Mouse (Mus musculus) frontal cortex, adult 2 months (tissue): ENCODE measurements around the gene Prkacb. TPM values are rescaled to one million over a fixed set of nuclear protein-coding genes. Genes with fewer than 3 reads are reported as not detected.
A peak's percentile ranks its signal among the peaks of the same experiment; 100 is the strongest.

Experiments
- DNase-seq, 2 experiments: peaks; one replicate each; pipeline ENCODE4 v3.0.0; 2022; ENCODE audit warnings: low spot score in 1 of 2; ENCODE audit errors: extremely low spot score in 1 of 2
- polyA plus RNA-seq: library from polyadenylated mRNA; depleted of rRNA; stranded (reverse); fragments of >200 nt; gene quantifications from 2 replicates; pipeline ENCODE4 v1.2.3, GENCODE M21; 2012; rRNA removed

The Prkacb gene
- 193 and 194 TPM in 2 replicates for polyA plus RNA-seq

DNA sequence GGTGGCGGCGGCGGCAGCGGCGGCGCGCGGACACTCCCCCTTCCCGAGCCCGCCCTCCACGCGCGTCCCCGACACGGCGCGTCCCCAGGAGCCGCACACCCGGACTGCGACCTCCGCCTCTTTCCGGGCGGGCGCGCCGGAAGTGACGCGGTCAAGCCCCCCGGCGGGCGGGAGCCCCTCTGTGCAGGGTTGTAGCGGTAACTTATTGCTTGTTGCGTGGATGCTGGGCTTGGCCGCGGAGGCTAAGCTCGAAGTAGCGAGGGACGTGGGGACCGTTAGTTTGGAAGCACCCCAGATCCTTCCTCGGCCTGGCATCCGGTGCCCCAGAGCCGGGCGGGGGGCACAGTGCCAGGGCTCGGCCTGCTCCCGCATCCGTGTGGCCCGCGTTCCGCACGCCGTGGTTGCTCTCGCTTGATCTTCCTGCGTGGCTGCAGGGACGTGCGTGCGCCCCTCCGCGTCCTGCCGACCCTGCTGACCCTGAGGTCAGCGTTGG, at the start of gene Prkacb:
TSS of gene Prkacb (minus strand) at position 90 of the 493 bp plus-strand sequence.
- DNase-seq = peak; percentile 67 to 91

DNA sequence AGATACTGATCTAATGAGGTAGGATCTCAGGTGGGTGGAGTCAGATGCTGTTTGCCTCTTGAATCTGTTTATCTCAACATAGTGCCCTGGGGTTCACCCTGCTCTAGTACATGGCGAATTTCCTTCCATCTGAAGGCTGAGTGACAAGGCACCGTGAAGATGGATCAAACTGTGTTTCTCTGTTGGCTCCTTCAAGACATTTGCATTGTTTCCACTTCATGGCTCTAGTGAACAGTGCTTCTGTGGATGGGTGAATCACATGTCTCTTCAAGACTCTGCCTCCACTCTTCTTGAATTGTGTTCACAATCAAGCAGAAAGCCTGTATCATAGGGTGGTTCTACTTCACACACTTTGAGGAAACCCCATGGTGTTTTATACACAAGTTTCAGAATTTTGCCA, 47.5 kb upstream of the Prkacb start:
- no peak for DNase-seq

DNA sequence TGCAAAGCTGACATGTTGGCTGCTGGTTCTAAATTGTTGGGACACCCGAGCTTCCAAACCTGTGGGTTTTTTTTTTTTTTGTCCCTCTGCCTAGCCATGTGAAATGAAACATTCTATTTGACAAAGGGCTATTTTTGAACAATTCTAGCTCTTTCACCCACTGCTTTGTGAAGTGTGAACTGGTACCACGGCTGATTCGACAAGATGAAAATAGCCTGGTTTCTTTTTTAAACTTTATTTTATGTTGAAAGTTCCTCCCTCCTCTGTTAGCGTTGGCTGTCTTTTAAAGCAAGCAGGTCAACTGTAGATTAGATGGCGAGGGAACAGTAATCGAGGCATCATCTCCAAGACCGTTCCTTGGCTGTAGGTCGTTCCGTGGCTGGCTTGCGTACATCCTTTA, 44.6 kb upstream of the Prkacb start:
- peak; percentile 33 to 48 for DNase-seq

DNA sequence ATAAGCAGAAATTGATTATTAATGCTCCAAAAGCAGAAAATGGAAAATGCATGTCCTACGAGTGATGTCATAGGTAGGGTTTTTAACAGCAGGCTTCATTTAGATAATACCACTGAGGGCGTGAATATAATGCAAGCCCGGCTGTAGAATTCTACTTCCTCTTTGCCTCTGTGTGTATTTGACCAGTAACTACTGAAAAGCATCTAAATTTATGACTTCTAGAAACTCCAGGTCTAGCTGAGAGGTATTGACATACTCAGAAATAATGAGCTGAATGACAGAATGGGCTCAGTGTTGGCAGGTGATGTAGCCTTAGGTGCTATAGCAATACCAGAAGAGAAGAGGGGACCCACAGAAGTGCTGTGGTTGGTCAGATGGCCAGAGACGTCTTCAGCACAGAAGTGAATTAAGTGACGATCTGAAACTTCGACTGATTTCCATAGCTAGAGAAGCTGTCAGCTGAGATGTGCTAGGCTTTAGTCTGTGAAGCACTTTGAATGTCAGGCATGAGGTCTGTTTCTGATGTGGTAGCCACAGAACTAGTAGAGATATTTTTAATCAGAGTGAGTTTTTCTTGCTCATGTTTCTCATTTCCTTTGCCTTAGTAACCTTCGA, 41.8 kb upstream of the Prkacb start:
- no peak for DNase-seq

DNA sequence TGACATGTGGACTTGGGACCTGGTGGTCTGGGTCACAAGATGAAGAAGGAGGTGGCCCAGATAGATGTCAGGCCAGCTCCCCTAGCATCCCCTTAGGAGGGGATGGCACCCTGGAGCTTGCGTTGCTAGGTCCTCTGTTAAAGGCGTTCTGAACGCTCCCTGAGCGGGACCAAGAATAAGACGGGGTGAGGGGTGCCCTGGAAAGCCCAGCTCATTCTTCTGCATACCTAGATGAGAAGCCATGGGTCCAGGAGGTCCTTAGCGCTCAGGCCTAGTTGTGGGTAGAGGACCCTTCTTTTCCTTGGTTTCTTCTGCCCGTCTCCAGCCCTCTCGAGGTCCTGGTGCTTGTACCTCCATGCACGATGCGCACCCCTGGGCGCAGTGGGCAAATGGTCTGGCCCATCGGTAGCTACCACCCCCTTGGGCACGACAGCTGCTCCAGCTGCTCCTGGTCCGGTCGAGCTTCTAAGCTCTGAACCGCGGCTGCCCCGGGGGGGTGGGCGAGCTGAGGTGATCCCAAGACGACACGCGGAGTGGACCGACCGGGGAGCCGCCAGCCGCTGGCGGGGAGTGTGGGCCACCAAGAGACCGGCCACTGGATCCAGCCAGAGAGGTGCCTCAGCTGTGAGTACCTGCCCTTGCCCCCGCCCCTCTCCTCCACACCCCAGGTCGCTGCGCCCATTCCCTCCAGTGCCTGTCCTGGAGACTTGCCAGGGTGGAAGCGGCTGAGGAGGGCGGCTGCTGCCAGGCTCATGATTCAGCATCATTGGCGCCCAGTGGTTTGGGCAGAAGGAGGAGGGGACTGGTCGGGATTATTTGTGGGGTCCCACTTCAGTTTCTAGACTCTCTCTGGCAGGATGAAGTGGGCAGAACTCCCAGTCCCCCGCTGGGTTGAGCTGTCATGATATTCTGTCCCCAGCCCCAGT, 39.4 kb upstream of the Prkacb start, which contains the start of gene Ttll7:
TSS of gene Ttll7 (plus strand) at position 402 of the 926 bp plus-strand sequence.
- peak; percentile 74 to 93 for DNase-seq

DNA sequence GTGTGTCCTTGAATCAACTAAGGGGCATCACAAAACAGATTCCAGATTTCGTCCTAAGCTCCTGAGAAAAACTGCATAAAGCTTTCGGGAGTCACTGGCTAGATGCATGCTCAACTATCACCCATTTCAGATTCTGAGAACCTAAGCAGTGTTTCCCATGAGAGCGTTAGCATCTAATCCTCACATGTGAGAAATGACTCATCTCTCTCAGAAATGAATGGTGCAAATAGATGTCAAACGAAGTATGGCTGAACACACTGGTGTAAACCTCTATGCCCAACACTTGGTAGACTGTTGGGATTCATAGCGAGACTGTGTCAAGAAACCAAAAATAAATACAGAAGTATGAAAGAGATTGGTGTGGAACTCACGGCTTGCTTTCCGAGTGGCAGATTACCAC, 36.6 kb upstream of the Prkacb start:
- no peak for DNase-seq

DNA sequence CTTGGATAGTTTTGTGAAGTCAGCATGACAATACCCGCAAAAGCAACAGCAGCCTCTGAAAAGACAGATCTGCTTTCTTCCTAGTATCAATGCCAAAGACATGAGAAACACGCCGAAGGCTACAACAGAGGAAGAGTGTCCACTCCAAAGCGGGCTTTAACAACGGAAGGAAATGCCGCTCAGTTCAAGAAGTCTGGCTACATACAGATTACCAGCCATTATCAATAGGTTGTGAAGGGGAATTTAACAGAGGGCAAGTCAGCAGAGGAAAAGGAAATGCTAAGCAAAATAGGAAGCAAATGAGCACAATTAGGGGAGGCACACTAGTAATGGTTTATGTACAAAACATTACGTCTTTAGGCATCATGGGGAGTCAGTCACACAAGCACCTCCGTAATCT, 35.3 kb upstream of the Prkacb start:
- DNase-seq = no peak

DNA sequence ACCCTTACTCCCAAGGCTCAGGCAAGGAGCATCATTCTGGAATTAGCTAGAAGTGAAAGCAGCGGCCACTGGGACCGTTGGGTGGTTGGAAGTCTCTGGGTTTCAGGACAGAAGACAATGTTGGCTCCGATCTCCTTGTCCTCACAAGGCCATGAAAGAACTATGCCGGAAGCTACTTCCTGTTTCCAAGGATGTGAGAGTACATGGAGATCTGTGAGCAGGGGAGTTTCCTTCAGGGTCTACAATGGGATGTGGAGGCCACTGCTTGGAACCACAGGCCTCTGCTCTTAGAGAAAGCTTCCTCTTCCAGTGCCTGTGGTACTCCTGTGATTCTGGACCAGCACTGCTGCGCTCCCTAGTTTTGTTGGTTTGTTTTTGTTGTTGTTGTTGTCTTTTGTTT, 33.4 kb upstream of the Prkacb start:
- DNase-seq = no peak

DNA sequence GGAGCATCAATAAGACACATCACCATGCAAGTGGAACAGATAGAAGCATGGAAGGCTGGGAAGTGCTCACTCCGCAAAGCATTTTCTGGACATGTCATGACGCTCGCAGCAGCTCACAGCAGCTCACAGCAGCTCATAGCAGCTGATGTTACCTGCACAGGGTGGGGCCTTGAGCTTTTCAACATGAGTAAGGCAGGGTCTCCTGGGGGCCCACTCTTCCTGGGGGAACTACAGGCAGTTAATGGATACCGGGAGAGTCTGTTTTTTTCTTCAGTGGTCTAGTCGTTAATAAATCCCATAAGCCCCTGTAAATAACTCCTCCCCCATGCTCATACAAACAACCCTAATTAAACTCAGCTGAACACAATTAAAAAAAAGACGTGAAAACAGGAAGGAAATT, 30.7 kb upstream of the Prkacb start:
- no peak for DNase-seq

DNA sequence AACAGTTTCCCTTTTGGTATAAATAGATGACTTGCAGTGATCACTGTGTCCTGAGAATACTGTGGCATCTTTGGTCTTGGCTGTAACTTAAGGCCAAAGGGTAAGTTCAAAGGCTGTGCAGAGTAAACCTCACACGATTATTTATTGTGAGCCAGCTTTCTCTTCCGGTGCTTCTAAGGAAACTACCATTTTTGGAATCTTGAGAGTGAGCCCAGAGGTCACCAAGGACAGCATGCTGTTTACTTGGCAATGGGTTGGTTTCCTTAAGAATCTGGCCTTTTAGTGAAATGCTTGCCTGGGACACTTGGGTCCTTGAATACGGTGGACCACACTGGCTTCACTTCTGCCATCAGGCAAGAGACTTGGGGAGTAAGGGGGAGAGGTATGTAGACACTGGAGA, 30.0 kb upstream of the Prkacb start:
- DNase-seq = no peak

DNA sequence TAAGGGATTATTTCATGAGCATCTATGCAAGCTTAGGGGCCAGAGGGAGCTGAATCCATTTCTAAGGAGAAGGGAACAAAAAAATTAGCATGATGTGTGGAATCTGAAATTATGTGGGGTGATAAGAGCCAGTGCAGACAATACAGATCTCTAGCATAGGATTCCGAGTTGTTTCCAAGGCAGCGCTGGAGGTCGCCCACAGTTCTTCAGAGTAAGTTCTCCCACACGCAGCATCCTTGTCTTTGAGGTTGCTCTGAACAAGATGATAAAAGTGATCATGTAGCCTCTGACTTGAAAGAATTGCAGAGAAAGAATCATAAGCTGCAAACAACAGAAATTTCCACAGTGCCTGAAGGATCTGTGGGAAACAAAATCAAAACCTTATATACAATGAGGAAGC, 7.9 kb upstream of the Prkacb start:
- DNase-seq = peak in 1 of 2 experiments; percentile 16

DNA sequence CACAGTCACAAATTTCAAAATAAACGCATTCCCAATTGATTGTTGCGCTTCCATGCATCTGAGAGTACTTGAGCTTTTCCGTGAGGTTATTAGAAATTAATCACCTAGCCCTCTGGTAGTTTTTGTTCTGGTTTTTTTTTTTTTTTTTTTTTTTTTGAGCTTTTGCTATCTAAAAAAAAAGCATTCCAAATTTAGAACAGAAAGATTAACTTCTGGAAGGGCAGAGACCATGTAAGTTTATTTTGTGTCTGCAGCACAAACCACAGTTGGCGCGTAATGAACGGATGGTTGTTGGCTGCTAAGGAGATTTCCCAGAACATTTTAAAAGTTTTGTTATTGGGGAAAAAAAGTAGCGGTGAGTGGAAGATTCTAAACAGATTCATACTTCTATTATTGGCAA, 834 bp upstream of the Prkacb start:
- no peak for DNase-seq

DNA sequence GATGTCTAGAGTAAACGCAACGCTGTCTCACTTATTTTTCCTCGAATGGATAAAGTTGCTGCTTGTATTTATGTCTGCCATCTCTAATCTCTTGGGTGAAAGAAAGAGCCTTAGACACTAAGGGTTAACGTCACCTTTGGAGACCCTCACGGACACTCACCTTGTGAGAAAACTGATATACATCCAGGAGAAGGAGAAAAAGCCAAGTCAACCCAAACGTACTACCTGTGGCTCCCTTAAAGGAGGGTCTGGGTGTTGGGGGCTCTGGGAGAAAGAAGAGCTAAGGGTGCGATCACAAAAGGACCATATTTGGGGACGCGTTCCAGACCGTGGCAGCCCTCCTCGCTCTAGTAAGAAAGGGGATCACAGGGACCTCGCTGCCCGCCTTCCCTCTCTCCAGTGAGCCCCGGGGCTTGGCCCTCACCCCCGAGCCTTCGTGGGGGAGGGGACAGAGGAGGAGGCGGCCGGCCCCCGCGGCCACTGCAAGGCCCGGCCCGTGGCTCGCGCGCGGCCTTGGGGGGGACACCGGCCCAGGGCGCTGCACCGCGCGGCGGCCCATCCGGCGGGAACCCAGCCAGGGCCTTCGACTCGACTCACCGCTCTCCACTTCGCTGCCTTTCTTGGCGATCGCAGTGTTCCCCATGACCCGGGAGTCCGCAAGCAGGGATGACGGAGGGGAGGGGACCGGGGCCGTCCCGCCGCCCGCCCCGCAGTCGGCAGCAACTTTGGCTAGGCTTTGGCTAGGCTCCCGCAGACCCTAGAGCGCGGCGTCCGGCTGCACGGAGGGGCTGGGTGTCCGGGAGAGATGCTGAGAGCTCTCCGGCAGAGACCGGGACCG, 530 bp downstream of the Prkacb start:
- DNase-seq = peak in 1 of 2 experiments; percentile 14

DNA sequence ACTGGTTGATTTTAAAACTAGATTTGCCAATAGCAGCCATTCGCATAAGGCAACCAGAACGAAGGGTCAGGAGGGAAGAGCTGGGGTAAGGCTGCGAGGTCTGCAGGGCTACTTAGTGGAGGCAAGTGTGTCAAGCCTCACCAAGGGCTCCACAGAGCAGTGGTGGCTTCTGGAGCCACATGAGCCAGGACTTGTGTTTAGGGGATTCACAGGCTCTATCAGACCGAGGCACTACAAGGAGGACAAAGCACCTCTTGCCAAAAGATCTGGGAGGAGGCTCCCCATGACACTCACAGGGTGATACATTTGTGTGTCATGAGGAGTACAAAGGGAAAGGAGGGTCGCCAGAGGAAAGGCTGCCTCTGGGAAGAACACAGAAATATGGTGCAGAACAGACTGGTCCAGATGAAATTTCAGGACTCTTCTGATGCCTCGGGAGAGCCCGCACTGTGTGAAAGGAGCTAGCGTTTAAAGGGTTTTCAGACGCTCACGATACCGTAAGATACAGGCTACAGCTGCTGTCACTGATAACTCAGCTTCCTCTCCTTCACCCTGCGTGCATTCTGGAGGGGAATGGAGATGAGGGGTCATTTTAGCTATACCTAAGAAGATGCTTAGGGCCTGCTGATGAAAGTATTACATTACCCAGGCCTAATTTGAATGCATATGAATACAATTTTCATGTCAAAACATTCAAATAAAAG, 19.1 kb downstream of the Prkacb start:
- no peak for DNase-seq

DNA sequence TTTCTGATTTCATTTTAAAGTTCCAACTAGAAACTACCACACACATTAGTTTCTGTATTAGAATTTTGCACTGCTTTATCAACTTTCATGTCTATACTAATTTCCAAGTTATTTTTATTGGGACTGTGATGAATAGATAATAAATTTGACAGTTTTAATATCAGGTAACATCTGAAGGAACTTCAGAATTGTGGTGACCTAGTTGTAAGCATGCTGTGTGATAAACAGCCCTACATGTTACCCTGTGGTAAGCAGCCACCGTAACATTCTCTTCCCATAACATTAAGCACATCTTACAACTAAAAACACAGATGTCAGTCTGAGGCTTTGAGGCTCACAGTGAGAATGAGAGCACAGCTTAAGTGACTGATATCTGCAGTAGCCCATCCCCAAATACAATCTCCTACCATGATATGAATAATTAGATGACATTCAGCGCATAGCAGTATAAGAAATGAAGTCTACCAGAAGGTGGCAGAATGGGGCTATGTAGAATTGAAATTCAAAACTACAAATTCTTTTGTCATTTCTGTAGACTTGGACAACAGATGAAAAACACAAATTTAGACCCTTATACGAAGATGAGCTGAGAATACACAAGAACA, 20.5 kb downstream of the Prkacb start:
- peak in 1 of 2 experiments; percentile 71 for DNase-seq

DNA sequence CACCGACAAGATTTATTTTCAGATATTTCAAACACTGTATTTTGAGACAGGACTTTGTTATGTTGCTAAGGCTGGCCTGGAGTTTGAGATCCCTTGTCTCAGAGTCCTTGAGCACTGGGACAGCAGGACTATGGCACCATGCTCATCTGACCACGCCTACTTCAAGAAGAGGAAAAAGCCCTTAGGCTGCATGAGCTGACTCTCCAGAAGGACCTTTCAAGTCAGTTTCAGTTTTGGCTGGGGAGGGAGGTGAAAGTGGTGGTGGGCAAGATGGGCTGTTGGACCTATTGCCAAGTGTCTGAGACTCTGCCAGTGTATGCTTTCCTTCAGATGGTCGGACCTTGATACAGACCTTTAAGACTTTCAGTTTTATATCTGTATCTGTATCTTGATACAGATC, 28.6 kb downstream of the Prkacb start:
- DNase-seq = no peak

DNA sequence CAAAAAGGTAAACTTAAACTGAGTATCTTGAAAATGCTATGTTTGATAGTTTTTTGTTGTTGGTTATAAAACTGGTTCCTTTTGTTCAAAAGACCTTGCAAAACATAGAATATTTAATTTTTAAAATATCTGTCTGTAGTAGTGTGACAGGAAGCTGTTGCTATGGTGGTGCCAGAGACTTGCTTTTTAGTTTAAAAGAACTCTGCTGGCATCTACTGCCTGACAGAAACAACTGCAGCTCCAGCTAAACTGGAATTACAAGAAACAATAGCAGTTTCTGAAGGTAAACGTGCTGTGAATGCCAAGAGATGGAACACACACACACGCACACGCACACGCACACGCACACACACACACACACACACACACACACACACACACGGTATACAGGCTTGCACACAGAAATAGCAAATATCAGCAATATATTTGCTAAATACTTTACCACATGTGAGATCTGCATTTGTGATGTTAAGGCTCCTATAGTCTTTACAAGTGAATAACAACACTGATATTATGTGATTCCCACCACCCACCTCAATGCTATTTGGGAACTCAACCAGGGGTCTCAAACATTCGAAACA, 29.1 kb downstream of the Prkacb start:
- DNase-seq = peak in 1 of 2 experiments; percentile 69

DNA sequence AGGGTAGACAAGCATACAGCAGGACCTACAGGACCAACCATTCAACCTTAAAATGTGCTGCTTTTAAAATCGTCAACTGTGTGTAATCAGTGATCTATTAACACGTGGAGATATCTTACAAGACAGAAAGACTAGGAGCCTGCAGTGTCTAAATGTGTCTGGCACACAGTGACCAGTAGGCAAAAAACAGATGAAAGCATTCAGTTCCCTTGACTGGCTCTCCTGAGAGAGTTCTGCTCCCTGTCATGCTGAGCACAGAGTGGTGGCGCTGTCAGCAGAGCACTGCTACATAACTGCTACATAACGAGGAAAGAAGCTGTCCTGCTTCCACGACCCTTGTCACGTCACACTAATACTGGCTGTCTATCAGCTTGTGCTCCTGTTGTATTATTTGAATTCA, 30.2 kb downstream of the Prkacb start:
- DNase-seq = no peak

DNA sequence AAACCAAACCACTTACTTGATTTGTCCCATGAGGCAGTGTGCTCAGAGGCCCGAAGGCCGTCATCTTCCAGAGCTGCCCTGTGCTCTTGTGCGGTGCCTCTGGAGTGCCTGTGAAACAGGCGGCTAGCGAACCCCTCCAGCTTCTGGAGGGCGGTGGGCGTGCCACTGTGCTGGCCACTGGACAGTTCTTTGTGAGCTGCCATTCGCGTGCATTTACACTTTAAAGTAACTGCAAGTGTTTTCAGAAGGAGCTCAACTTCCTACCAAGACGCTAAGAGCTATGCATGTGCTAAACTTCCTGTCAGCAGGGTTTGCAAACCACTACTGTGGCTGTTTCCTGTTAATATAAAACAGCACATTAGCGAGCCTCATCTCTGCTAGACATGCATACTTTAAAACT, 31.7 kb downstream of the Prkacb start:
- no peak for DNase-seq
